Mouse (Mus musculus): ENCODE data around the gene Rnf128. TPM values are rescaled to one million over a fixed set of nuclear protein-coding genes. Genes with fewer than 3 reads are reported as not detected.

Rnf128 gene
- polyA plus RNA-seq (2017; shearing (Covaris generic)), result 10 to 100 TPM in 1 of 2 experiments, 1 to 10 TPM in 1; 8.4 to 12.4 TPM

DNA sequence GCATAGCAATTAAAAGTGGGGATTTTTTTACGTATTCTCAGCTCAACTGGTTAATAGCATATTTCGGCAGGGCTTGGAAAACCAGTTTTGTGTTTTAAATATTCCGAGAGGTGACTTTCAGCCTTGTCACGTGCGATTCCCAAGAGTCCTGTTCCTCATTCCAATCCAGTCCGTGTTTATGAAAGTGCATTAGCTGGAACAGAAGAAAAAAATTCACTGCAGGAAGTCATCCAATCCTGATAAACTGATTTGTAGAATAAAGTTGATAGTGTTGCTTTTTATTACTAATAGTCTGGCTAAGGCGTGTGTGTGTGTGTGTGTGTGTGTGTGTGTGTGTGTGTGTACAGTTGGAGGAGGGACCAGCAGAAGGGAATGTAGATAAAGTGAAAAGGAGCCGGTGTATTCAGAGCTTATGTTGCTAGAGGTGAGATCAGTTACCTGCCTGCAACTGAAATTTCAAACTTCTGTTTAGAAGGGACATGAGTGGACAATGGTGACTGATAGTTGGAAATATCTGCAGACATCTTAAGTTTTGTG lies at the start of gene Rnf128:
Gene Rnf128 (plus strand): TSS at position 392 of the 537 bp plus-strand sequence.

DNA sequence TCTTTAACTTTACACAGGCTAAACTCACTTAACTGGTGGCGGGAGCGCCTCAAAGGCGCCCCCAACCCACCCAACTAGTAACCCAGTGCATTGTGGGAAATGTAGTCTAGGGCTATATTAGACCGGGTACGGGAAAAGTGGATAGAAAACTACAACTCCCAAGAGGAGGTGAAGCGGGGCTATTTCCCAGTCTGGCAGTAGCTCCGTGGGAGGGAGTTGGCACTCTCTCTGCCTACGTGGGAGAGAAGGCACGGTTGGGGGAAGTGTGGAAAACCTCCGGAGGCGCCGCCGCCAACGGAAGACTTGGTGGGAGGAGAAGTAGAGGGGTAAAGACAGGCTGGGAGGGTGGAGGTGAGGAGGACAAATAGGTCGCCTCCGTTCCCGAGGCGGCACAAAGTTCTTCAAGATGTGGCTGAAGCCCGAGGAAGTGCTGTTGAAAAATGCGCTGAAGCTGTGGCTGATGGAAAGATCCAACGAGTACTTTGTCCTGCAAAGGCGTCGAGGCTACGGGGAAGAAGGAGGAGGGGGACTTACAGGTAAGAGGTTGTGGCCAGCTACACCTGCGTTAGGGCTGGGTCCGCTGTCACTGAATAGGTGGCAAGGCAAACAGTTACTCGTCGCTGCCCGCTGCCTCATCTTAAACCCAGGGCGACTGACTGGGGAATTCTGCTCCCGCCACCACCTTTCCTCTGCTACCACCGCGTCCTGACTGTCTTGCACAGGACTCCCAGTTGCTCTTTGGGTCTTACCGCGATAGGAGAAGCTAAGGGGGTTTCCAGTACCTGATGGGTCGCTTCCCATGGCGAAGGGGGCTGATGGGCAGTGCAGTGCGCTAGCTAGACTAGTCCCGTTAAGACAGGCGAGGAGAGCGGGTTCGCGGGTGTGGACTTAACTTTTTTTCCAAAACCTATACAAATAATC lies 121.9 kb downstream of the Rnf128 start, which contains the start of gene Tbc1d8b:
Gene Tbc1d8b (plus strand): TSS at position 222 of the 921 bp plus-strand sequence.

GRCm38 (mm10) chrX:139714381-139714780 lies 151.3 kb downstream of the Rnf128 start, which contains the start of gene Gm15013:
Gene Gm15013 (minus strand): TSS chrX:139714481.

Other genes with a start within 250 kb of the Rnf128 start
- not detected for gene Trap1a, start 229.6 kb upstream of the Rnf128 start, polyA plus RNA-seq (2017; shearing (Covaris generic))
- 1 to 10 TPM in 1 of 2 experiments, under 1 TPM in 1; 0.23 to 1.5 TPM for gene D330045A20Rik, start 82.9 kb upstream of the Rnf128 start, polyA plus RNA-seq (2017; shearing (Covaris generic))
- 10 to 100 TPM in 1 of 2 experiments, 1 to 10 TPM in 1; 4.6 to 10.9 TPM for gene Tbc1d8b, start 121.7 kb downstream of the Rnf128 start, polyA plus RNA-seq (2017; shearing (Covaris generic))
- gene Gm15013, start 151.2 kb downstream of the Rnf128 start, polyA plus RNA-seq (2017; shearing (Covaris generic)), result 1 to 10 TPM in 1 of 2 experiments, under 1 TPM in 1; 0.37 to 1.2 TPM
- not detected for gene Ripply1, start 219.0 kb downstream of the Rnf128 start, polyA plus RNA-seq (2017; shearing (Covaris generic))
- gene Cldn2, start 237.5 kb downstream of the Rnf128 start, polyA plus RNA-seq (2017; shearing (Covaris generic)), result under 1 TPM in 1 of 2 experiments, not detected in 1; 0.12 TPM